Mouse (Mus musculus) G1E (cell line): ENCODE results near the gene Echdc3.

Source experiments
- CTCF ChIP-seq: IDR thresholded peaks from 2 replicates; pipeline ENCODE4 v1.5.1; 2012; ENCODE audit warnings: low read depth, low read length, inconsistent platforms, mixed read lengths
- TAL1 ChIP-seq: conservative IDR thresholded peaks from 2 replicates; pipeline ENCODE4 v1.6.1; 2012; ENCODE audit warnings: low read depth, low read length, inconsistent platforms, mixed read lengths

GRCm38 (mm10) chr2:6157208-6157607 lies 55.6 kb downstream of the Echdc3 start:
- TF ChIP-seq CTCF (no peak), TAL1 (no peak)
